8 mouse cellular contexts compared by ENCODE assay signal in genomic region chr5:115731001-115731731, GRCm38 (mm10). TPM values are rescaled to one million over a fixed set of nuclear protein-coding genes. Genes with fewer than 3 reads are reported as not detected.
A peak's percentile ranks its signal among the peaks of the same experiment; 100 is the strongest.
DNase-seq lines count a peak whose midpoint lies in the region; ATAC-seq and TF ChIP-seq lines count a peak whose summit lies in the region.

TSS of gene Bicdl1 (minus strand) at chr5:115731621.

- ATAC-seq in frontal cortex, adult (ENCODE audit: low TSS enrichment) = peak; percentile 18; the same call in 1 of the 2 replicates
- ATAC-seq in lung, postnatal 0 days = peak; percentile 77

- peak within 1 kb of the TSS; percentile 99 for H3K4me2 ChIP-seq in lung, postnatal 0 days (replicated peaks; ENCODE audit: low read depth, low read length)

- H3K9ac ChIP-seq in lung, postnatal 0 days (replicated peaks; ENCODE audit: low read depth) = no peak within 1 kb of the TSS

- peaks cover 13% of the 10 kb centered on the region; the same call in 1 of the 2 replicates for H3K4me1 ChIP-seq in cerebellum, adult 2 months (ENCODE audit: control insufficient read depth, insufficient read depth, low read length)
- peaks cover 11% of the 10 kb centered on the region; the same call in 1 of the 2 replicates for H3K4me1 ChIP-seq in lung, postnatal 0 days (ENCODE audit: insufficient read depth, low read depth, low read length)

- TF ChIP-seq CTCF in cerebellum, adult 2 months (IDR thresholded peaks at IDR 0.05; ENCODE audit: borderline replicate concordance, insufficient read depth, low read depth, low read length) = no peak
- peak; percentile 23; the same call in 1 of the 2 replicates for TF ChIP-seq CTCF in lung, postnatal 0 days (IDR thresholded peaks at IDR 0.05)

- no peaks in the 10 kb centered on the region for H3K9me3 ChIP-seq in lung, postnatal 0 days (ENCODE audit: low read length)

- no peaks in the 10 kb centered on the region for H3K36me3 ChIP-seq in lung, postnatal 0 days (ENCODE audit: insufficient read depth, low read length)

- TF ChIP-seq POLR2A in cerebellum, adult 2 months (IDR thresholded peaks at IDR 0.05; ENCODE audit: borderline replicate concordance, insufficient read depth, low read length) = peak; percentile 21; the same call in 1 of the 2 replicates

- H3K27ac ChIP-seq in cerebellum, adult 2 months (ENCODE audit: insufficient read depth, low read length) = peak within 1 kb of the TSS; percentile 88
- 0 out of 2 replicates have a peak within 1 kb of the TSS, but pooled peaks have one; percentile 43 for H3K27ac ChIP-seq in lung, postnatal 0 days (ENCODE audit: low read length)

- peak; percentile 6 for DNase-seq in MEL-GATA-1-ER (ENCODE audit: extremely low read depth, low read depth)
- peak; percentile 71 to 73 for DNase-seq in cerebellum, adult 2 months
- peak; percentile 95 for DNase-seq in heart, postnatal 4 days
- peak; percentile 31 to 43 for DNase-seq in layer of hippocampus, adult 8-10 months (ENCODE audit: low spot score in 2 of 2)
- peak; percentile 88 for DNase-seq in lung, postnatal 0 days (ENCODE audit: low spot score)
- DNase-seq in ovary, postnatal 14 days (ENCODE audit: low spot score) = peak; percentile 88
- peak; percentile 78 for DNase-seq in thymus, postnatal 25 days

- TF ChIP-seq EP300 in lung, postnatal 0 days (IDR thresholded peaks at IDR 0.05) = no peak

- WGBS in cerebellum, adult 2 months = 3% methylated on average over 82 of the region's 83 CpGs
- 3% methylated on average over 34 of the region's 83 CpGs for WGBS in lung, postnatal 0 days

- H3K27me3 ChIP-seq in cerebellum, adult 2 months (ENCODE audit: control insufficient read depth, insufficient read depth, low read length) = no peaks in the 10 kb centered on the region
- peaks cover 24% of the 10 kb centered on the region for H3K27me3 ChIP-seq in lung, postnatal 0 days (replicated peaks; ENCODE audit: insufficient read depth, low read length)

- H3K4me3 ChIP-seq in cerebellum, adult 2 months (replicated peaks; ENCODE audit: insufficient read depth, low read depth, low read length) = peak within 1 kb of the TSS; percentile 77
- peak within 1 kb of the TSS; percentile 51 for H3K4me3 ChIP-seq in lung, postnatal 0 days (ENCODE audit: low read depth, low read length)

RNA-seq across cellular contexts. Expression of gene Bicdl1, which starts in this region (rescaled TPM):
- polyA plus RNA-seq in cerebellum, adult 2 months (2012; rRNA removed) = 121 and 127 TPM in 2 replicates
- 1 to 10 TPM; 6.1 to 6.7 TPM for total RNA-seq in heart, postnatal 4 days (2021)
- total RNA-seq in layer of hippocampus, adult 8-10 months (2022) = 100 to 1,000 TPM; 121 to 148 (median 130) TPM
- polyA plus RNA-seq in lung, postnatal 0 days (2015; fragmentation: Nextera tagmentation; extraction: Ambion mirVana) = 12.4 and 14.1 TPM in 2 replicates

Comparison
In these comparisons a context has a peak if more than half of its experiments do, and no peak if none do; other contexts are left out.
1. Peak in every context shown above with its lines: DNase-seq, ATAC-seq, H3K4me3 ChIP-seq and H3K27ac ChIP-seq.
2. RNA of gene Bicdl1 (total RNA-seq): 121 to 148 TPM in layer of hippocampus, adult 8-10 months; 6.1 to 6.7 TPM in heart, postnatal 4 days; every median in the first group is over 10 times any median in the second.
3. DNase-seq: peak in every context shown above with its lines; median percentile 95 in heart, postnatal 4 days; 88 in lung, postnatal 0 days; 88 in ovary, postnatal 14 days; 78 in thymus, postnatal 25 days; 72 in cerebellum, adult 2 months; 37 in layer of hippocampus, adult 8-10 months; 6 in MEL-GATA-1-ER.